Mouse (Mus musculus) forelimb bud, embryonic 11.5 days (tissue): ENCODE results near the gene Inpp1.

Experiments
- DNase-seq: peaks from one replicate; pipeline ENCODE4 v3.0.0-alpha.2; 2012; ENCODE audit warnings: low read depth, low spot score

Gene Inpp1

GRCm38 (mm10) chr1:52792701-52793100, 24.8 kb downstream of the Inpp1 start:
- no peak for DNase-seq

GRCm38 (mm10) chr1:52787254-52787653, 30.2 kb downstream of the Inpp1 start:
- DNase-seq, result no peak

GRCm38 (mm10) chr1:52765176-52766111, 52.0 kb downstream of the Inpp1 start:
- DNase-seq, result no peak

- DNase-seq, result no peak
Measured at GRCm38 (mm10) chr1:52763894-52764809, 53.3 kb downstream of the Inpp1 start.

- no peak for DNase-seq
Measured at GRCm38 (mm10) chr1:52758174-52758573, 59.3 kb downstream of the Inpp1 start.

- no peak for DNase-seq
Measured at GRCm38 (mm10) chr1:52754331-52754730, 63.2 kb downstream of the Inpp1 start.

GRCm38 (mm10) chr1:52753828-52754227, 63.7 kb downstream of the Inpp1 start:
- no peak for DNase-seq

GRCm38 (mm10) chr1:52752706-52753105, 64.8 kb downstream of the Inpp1 start:
- DNase-seq, result no peak

- no peak for DNase-seq
Measured at GRCm38 (mm10) chr1:52751634-52752033, 65.9 kb downstream of the Inpp1 start.

GRCm38 (mm10) chr1:52749978-52750377, 67.5 kb downstream of the Inpp1 start:
- no peak for DNase-seq

- peak; percentile 57 for DNase-seq
Measured at GRCm38 (mm10) chr1:52748260-52748659, 69.2 kb downstream of the Inpp1 start.

- DNase-seq, result no peak
Measured at GRCm38 (mm10) chr1:52742567-52742966, 74.9 kb downstream of the Inpp1 start.
